Mouse (Mus musculus) adrenal gland, postnatal 14 days (tissue): ENCODE results near the gene Gm4756. TPM values are rescaled to one million over a fixed set of nuclear protein-coding genes. Genes with fewer than 3 reads are reported as not detected.

Experiments used
- total RNA-seq: library from RNA; stranded (reverse); gene quantifications from 2 replicates; pipeline ENCODE4 v1.2.3, GENCODE M21; 2021

Gene Gm4756
- total RNA-seq, 1 experiment from 2014 or later: not detected

Other genes starting within 250 kb of the Gm4756 start
- 19.1 and 37.3 TPM in 2 replicates for gene Rtn1, start 240.6 kb downstream of the Gm4756 start, total RNA-seq
- 2.9 and 4.4 TPM in 2 replicates for gene Lrrc9, start 207.8 kb downstream of the Gm4756 start, total RNA-seq
- 6.4 and 7.2 TPM in 2 replicates for gene Pcnx4, start 113.3 kb downstream of the Gm4756 start, total RNA-seq
- 159 and 182 TPM in 2 replicates for gene Dhrs7, start 15.2 kb upstream of the Gm4756 start, total RNA-seq
- gene Ppm1a, start 107.8 kb upstream of the Gm4756 start, total RNA-seq: 244 and 247 TPM in 2 replicates